Mouse (Mus musculus): ENCODE results near the gene H2afv.

H2afv gene

DNA sequence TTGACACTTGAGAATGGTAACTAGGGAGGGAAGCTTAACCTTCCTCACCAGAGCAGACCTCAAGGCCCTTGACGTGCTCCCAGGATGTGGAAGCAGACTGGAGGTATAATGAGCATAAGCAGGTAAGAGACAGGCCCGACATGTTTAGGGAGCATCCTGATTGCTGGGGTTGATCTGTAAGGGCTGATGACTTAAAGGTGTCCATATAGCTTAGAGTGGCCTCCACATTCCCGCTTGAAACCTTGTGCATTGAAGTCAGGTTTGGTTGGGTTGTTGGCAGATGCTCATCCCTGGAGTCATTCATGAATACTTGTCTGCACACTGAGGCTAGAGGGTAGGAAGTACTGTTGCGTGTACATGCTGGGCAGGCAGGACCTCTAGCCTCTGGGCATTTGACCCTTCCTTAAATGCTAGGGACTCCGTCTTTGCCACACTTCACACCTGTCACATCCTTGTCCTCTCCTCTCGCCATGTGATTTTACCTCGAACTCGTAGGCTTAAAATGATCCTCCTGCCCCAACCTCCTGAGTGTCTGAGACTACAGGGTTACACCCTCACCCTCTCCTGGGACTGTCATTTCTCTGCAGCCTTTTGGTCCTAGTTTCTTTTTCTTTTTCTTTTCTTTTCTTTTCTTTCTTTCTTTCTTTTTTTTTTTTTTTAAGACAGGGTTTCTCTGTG, 53.7 kb downstream of the H2afv start:
- no peak for DNase-seq (ENCODE audit: extremely low read depth, low read depth)

- DNase-seq (ENCODE audit: extremely low read depth, low read depth): no peak
These were observed 54.7 kb downstream of the H2afv start for GRCm38 (mm10) chr11:6389483-6389921.

- peak; percentile 47 for DNase-seq (ENCODE audit: extremely low read depth, low read depth)
These were observed 55.4 kb downstream of the H2afv start, which contains the start of gene Zmiz2 for GRCm38 (mm10) chr11:6388726-6389413. Zmiz2 (plus strand) TSS chr11:6389074.

GRCm38 (mm10) chr11:6388126-6388725, 56.0 kb downstream of the H2afv start:
- DNase-seq (ENCODE audit: extremely low read depth, low read depth): no peak

DNA sequence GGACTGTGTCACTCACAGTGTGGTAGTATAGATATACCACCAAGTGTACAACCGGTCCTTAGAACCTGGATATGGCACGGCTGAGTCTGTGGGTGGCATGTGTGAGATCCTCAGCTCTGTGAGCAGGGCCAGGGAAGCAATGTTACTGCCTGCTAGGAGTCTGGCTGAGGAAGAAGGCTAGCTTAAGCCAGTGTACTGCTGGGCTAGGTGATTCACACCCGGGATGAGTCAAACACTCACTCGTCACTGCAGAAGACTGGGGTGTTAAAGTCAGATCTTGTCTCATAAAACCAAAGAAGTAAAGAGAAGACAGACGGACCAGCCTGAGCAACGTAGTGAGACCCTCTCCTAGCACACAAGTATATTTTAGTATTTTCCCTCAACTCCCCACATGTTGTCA, 63.3 kb downstream of the H2afv start:
- DNase-seq (ENCODE audit: extremely low read depth, low read depth): no peak
